Mouse (Mus musculus): ENCODE results near the gene Tbx21.

Tbx21 gene

GRCm38 (mm10) chr11:97130318-97130717 lies 15.2 kb upstream of the Tbx21 start:
- no peak for DNase-seq

GRCm38 (mm10) chr11:97128956-97129355 lies 13.8 kb upstream of the Tbx21 start:
- DNase-seq = no peak

- DNase-seq = no peak
Measured at GRCm38 (mm10) chr11:97127470-97128223, 12.5 kb upstream of the Tbx21 start.

- peak; percentile 60 for DNase-seq
Measured at GRCm38 (mm10) chr11:97126645-97127468, 11.7 kb upstream of the Tbx21 start.

GRCm38 (mm10) chr11:97124266-97125036 lies 9.3 kb upstream of the Tbx21 start:
- DNase-seq = peak; percentile 63

- DNase-seq = peak; percentile 84
Measured at GRCm38 (mm10) chr11:97123282-97123890, 8.3 kb upstream of the Tbx21 start.

- no peak for DNase-seq
Measured at GRCm38 (mm10) chr11:97120641-97121040, 5.5 kb upstream of the Tbx21 start.

GRCm38 (mm10) chr11:97120221-97120620 lies 5.1 kb upstream of the Tbx21 start:
- DNase-seq = no peak

- DNase-seq = no peak
Measured at GRCm38 (mm10) chr11:97115797-97116196, 666 bp upstream of the Tbx21 start.

- DNase-seq = no peak
Measured at GRCm38 (mm10) chr11:97112519-97113125, 2.5 kb downstream of the Tbx21 start.

GRCm38 (mm10) chr11:97108976-97109375 lies 6.2 kb downstream of the Tbx21 start:
- DNase-seq = no peak

GRCm38 (mm10) chr11:97104091-97104483 lies 11.0 kb downstream of the Tbx21 start:
- DNase-seq = no peak

GRCm38 (mm10) chr11:97103163-97104090 lies 11.7 kb downstream of the Tbx21 start:
- no peak for DNase-seq

GRCm38 (mm10) chr11:97101722-97102121 lies 13.4 kb downstream of the Tbx21 start:
- DNase-seq = peak; percentile 78

GRCm38 (mm10) chr11:97098791-97099190 lies 16.3 kb downstream of the Tbx21 start:
- DNase-seq = no peak

- no peak for DNase-seq
Measured at GRCm38 (mm10) chr11:97094600-97094999, 20.5 kb downstream of the Tbx21 start.

GRCm38 (mm10) chr11:97086365-97086764 lies 28.8 kb downstream of the Tbx21 start:
- no peak for DNase-seq

- no peak for DNase-seq
Measured at GRCm38 (mm10) chr11:97084821-97085505, 30.2 kb downstream of the Tbx21 start.

- DNase-seq = peak; percentile 21
Measured at GRCm38 (mm10) chr11:97083401-97084140, 31.6 kb downstream of the Tbx21 start.

- peak; percentile 84 for DNase-seq
Measured at GRCm38 (mm10) chr11:97082977-97083376, 32.2 kb downstream of the Tbx21 start.

Measured in retina, postnatal 1 day (tissue).